Mouse (Mus musculus): ENCODE measurements around the gene R3hdm4. TPM values are rescaled to one million over a fixed set of nuclear protein-coding genes. Genes with fewer than 3 reads are reported as not detected.

R3hdm4 gene
- polyA plus RNA-seq, 1 experiment = 87.2 TPM

DNA sequence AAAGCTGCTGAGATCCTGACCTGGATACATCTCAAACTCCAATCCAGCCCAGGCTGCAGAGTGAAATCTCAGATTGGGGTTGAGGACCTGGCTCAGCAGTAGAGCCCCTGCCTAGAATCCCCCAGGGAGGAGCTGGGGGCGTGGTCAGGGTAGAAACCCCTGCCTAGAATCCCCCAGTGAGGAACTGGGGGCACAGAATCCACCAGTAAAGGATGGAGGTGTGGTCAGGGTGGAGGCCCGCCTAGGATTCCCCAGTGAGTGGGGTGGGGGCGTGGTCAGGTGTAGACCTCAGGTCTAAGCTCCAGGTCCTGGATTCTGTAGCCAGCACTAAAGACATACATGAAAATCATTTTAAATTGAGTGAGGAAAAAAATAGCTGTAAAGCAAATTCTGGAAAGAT lies 48.1 kb downstream of the R3hdm4 start:
- no peak for TF ChIP-seq CTCF (IDR thresholded peaks at IDR 0.05; ENCODE audit: low read depth, low read length)
- TF ChIP-seq POLR2A (IDR thresholded peaks at IDR 0.05; ENCODE audit: borderline replicate concordance, low read depth, low read length) = no peak
- no peak overlapping the region for H3K27ac ChIP-seq (ENCODE audit: insufficient read depth, low read depth, low read length)
- peaks cover 11% of the 10 kb centered on the region for H3K4me1 ChIP-seq (ENCODE audit: control insufficient read depth, insufficient read depth, low read length)
- no peak overlapping the region for H3K4me3 ChIP-seq (ENCODE audit: insufficient read depth, low read length)

DNA sequence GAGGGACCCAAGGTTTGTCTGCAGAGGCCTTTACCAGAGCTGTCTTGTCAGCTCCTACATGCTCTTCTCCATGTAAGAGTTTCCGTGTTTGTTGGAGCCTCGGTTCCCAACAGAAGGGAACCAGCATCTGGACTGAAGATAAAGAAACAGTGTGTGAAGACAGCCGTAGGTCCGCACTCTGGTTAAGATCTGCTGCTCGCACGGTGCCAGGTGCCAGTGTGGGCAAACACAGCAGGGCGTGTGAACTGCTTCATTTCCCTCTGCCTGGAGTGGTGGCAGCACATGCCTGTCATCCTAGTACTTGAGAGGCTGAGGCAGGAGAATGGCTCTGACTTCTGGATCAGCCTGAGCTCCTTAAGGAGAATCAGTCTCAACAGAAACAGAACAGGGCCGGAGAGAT lies 49.2 kb downstream of the R3hdm4 start:
- no peak overlapping the region for H3K27ac ChIP-seq (ENCODE audit: insufficient read depth, low read depth, low read length)
- no peak for TF ChIP-seq CTCF (IDR thresholded peaks at IDR 0.05; ENCODE audit: low read depth, low read length)
- TF ChIP-seq POLR2A (IDR thresholded peaks at IDR 0.05; ENCODE audit: borderline replicate concordance, low read depth, low read length) = no peak
- H3K4me3 ChIP-seq (ENCODE audit: insufficient read depth, low read length) = no peak overlapping the region
- H3K4me1 ChIP-seq (ENCODE audit: control insufficient read depth, insufficient read depth, low read length) = peaks cover 5% of the 10 kb centered on the region

DNA sequence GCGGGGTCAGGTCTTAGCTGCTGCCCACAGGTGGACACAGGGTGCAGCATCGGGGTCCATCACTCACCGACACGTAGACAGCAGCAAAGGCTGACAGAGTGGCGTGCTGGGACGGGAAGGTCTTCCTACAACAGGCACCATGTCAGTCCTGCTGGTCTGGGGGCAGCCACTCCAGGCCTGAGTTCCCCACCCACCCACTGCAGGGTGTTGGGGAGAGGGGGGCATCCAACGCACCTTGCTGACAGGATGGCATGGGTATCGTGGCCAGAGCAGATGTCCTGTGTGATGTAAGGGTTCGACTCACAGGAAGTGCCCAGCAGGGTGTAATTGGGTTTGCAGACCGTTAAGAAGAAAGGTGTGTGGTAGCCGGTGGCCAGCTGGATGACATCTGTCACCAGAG lies 54.4 kb downstream of the R3hdm4 start:
- Histone ChIP-seq H3K4me3 (ENCODE audit: insufficient read depth, low read length) (no peak overlapping the region), H3K27ac (ENCODE audit: insufficient read depth, low read depth, low read length) (no peak overlapping the region), H3K4me1 (ENCODE audit: control insufficient read depth, insufficient read depth, low read length) (no peaks in the 10 kb centered on the region)
- TF ChIP-seq POLR2A (IDR thresholded peaks at IDR 0.05; ENCODE audit: borderline replicate concordance, low read depth, low read length) (no peak), CTCF (IDR thresholded peaks at IDR 0.05; ENCODE audit: low read depth, low read length) (no peak)

DNA sequence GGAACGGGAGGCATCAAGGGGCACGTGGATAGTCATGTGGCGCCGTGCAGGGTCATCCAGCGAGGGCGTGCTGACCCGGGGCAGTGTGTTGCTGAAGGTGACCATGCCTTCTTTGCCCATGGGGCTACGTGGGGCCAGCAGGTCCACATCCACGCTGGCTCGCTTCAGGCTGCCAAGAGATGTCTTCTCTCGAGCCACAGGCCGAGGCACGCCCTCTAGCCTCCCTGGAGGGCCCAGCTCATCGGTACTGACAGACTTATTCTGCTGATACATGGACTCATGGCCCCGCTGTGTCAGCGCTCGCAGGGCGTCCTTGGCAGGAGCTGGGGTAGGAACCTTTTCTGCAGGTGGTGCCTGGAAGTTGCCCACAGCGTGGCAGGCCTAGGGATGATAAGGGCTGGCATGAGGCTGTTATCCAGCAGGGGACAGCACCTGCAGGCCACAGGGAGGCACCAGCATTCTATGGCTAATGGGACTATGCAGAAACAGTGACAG lies 55.2 kb downstream of the R3hdm4 start:
- no peak overlapping the region for H3K27ac ChIP-seq (ENCODE audit: insufficient read depth, low read depth, low read length)
- no peaks in the 10 kb centered on the region for H3K4me1 ChIP-seq (ENCODE audit: control insufficient read depth, insufficient read depth, low read length)
- H3K4me3 ChIP-seq (ENCODE audit: insufficient read depth, low read length) = no peak overlapping the region
- TF ChIP-seq POLR2A (IDR thresholded peaks at IDR 0.05; ENCODE audit: borderline replicate concordance, low read depth, low read length) (no peak), CTCF (IDR thresholded peaks at IDR 0.05; ENCODE audit: low read depth, low read length) (peak; percentile 28; the same call in 1 of the 2 replicates)

DNA sequence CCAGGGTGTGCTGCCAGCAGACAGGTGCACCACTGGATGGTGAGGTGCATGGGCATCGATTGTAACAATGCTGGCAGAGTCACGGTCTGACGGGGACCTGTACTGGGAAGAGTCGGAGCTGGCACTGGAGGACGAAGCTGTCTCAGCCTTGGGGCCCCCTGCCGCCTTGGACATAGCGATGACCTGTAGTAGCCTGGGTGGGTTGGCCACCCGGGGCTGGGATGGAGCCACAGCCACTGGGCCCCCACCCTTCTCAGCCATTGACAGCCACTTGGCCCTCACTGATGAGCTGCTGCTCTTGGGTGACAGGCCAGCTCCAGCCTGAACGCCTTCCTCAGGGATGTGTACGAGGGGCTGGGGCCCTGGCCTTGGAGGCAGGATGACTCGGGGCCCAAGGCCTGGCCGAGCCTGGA lies 55.8 kb downstream of the R3hdm4 start:
- H3K27ac ChIP-seq (ENCODE audit: insufficient read depth, low read depth, low read length) = no peak overlapping the region
- no peaks in the 10 kb centered on the region for H3K4me1 ChIP-seq (ENCODE audit: control insufficient read depth, insufficient read depth, low read length)
- no peak for TF ChIP-seq CTCF (IDR thresholded peaks at IDR 0.05; ENCODE audit: low read depth, low read length)
- no peak for TF ChIP-seq POLR2A (IDR thresholded peaks at IDR 0.05; ENCODE audit: borderline replicate concordance, low read depth, low read length)
- no peak overlapping the region for H3K4me3 ChIP-seq (ENCODE audit: insufficient read depth, low read length)

DNA sequence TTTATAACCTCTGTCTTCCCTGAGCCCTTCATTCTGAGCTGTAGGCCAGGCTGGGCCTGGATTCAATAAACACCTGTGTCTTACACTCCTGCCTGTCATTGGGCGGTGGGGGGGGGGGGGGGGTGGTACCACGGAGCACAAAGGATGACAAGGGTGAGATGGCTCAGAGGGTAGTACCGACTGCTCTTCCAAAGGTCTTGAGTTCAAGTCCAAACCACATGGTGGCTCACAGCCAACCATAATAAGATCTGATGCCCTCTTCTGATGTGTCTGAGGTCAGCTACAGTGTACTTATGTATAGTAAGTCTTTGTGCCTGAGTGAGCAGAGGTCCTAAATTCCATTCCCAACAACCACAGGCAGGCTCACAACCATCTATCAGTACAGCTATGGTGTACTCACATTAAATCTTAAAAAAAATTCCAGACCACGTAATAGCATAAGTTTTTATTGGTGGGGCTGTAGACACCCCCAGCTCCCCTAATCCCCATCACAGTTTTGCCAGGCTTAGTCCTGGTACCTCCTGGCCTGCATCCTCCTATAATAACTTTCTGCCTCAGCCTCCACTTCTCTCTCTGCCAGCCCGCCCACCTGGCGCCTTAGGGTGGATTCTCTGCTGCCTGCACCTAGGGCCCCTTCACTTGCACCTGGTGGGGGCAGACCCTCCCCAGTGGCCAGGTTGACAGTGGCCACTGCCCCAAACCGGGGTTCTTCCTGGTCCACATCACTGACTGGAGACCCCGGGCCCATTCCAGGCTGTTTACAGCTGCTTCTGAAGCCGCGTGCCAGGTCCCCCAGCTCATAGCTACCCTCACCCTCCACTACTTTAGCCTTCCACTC lies 56.4 kb downstream of the R3hdm4 start:
- Histone ChIP-seq H3K4me1 (ENCODE audit: control insufficient read depth, insufficient read depth, low read length) (no peaks in the 10 kb centered on the region), H3K4me3 (ENCODE audit: insufficient read depth, low read length) (no peak overlapping the region), H3K27ac (ENCODE audit: insufficient read depth, low read depth, low read length) (no peak overlapping the region)
- no peak for TF ChIP-seq CTCF (IDR thresholded peaks at IDR 0.05; ENCODE audit: low read depth, low read length)
- no peak for TF ChIP-seq POLR2A (IDR thresholded peaks at IDR 0.05; ENCODE audit: borderline replicate concordance, low read depth, low read length)

DNA sequence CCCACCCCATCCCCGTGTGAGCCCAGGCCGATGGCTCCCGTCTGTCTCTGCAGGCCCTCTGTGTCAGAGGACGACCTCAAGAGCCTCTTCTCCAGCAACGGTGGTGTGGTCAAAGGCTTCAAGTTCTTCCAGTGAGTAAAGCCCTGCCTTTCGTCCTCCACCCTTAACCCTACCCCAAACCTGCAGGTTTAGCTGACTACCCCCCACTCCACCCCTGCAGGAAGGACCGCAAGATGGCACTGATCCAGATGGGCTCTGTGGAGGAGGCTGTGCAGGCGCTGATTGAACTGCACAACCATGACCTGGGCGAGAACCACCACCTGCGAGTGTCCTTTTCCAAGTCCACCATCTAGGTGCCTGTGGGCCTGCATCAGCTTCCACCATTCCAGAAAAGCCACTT lies 58.1 kb downstream of the R3hdm4 start:
- peaks cover 7% of the 10 kb centered on the region for H3K4me1 ChIP-seq (ENCODE audit: control insufficient read depth, insufficient read depth, low read length)
- no peak for TF ChIP-seq POLR2A (IDR thresholded peaks at IDR 0.05; ENCODE audit: borderline replicate concordance, low read depth, low read length)
- TF ChIP-seq CTCF (IDR thresholded peaks at IDR 0.05; ENCODE audit: low read depth, low read length) = no peak

DNA sequence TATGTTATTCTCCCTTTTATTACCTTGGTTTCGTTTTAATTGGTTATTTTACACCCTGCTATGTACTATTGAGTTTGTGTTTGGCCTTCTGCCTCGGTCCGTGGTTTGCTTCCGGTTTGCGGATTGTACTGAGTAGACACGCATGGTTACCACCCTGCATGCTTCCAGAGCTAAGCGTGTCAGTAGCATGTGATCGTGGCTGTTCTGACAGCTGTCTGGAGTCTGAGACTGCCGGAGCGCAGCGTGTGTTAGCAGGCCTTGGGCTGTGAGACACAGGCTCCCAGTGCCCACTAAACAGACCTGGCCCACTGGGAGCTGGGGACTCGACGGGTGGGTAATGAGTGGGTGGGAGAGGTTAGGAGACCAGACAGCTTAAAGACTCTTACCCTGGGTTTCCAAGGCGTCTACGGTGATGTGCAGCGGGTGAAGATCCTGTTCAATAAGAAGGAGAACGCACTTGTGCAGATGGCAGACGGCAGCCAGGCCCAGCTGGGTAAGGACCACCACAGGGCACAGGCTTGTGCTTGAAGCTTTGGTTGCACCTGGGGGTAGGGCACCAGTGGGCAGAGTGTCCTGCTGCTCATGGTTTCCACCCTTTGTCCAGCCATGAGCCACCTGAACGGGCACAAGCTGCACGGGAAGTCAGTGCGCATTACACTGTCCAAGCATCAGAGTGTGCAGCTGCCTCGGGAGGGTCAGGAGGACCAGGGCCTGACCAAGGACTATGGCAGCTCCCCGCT lies 58.8 kb downstream of the R3hdm4 start:
- no peak overlapping the region for H3K27ac ChIP-seq (ENCODE audit: insufficient read depth, low read depth, low read length)
- H3K4me1 ChIP-seq (ENCODE audit: control insufficient read depth, insufficient read depth, low read length) = peaks cover 9% of the 10 kb centered on the region
- no peak overlapping the region for H3K4me3 ChIP-seq (ENCODE audit: insufficient read depth, low read length)
- TF ChIP-seq CTCF (IDR thresholded peaks at IDR 0.05; ENCODE audit: low read depth, low read length) = no peak
- TF ChIP-seq POLR2A (IDR thresholded peaks at IDR 0.05; ENCODE audit: borderline replicate concordance, low read depth, low read length) = no peak

More for the DNA sequence above, 58.1 kb downstream of the R3hdm4 start:
- no peak overlapping the region for H3K4me3 ChIP-seq (ENCODE audit: insufficient read depth, low read length)
- no peak overlapping the region for H3K27ac ChIP-seq (ENCODE audit: insufficient read depth, low read depth, low read length)

DNA sequence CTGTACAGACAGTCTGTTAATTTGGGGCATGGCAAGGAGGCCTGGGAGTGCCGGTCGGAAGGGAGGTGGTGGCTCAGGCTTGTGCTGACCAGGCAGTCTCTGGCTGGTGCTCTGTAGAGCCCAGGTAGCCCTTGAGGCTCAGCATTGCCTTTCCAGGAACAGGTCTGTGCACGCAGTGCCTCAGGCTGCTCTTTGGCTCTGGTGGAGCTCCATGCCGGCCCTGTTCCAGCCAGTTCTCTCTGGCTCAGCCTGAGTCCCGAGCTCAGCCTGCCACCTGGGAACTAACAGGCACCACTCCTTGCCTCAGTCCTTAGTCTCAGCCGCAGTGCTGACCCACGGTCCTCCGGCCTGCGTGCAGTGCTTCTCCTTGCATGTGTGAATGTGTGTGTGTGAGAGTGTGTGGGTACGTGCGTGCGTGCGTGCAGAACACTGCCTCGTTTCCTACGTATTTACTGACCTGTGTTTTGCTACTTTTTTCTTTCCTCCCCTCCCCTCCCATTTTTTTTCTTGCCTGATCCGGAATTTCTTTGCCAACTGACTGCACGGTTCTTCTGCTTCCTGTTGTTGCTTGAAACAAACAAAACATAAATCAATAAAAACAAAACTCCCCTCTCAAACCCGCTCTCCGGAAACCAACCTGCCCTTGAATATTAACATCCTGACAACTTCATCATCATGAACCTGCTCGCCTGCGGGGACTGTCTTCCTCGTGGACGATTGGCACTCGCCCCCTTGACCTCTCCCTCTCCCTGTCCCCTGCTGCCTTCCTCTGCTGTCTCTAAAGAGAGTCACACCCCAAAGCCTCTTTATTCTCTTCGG lies 59.6 kb downstream of the R3hdm4 start:
- no peak for TF ChIP-seq CTCF (IDR thresholded peaks at IDR 0.05; ENCODE audit: low read depth, low read length)
- no peak for TF ChIP-seq POLR2A (IDR thresholded peaks at IDR 0.05; ENCODE audit: borderline replicate concordance, low read depth, low read length)
- H3K27ac ChIP-seq (ENCODE audit: insufficient read depth, low read depth, low read length) = no peak overlapping the region
- H3K4me3 ChIP-seq (ENCODE audit: insufficient read depth, low read length) = no peak overlapping the region
- H3K4me1 ChIP-seq (ENCODE audit: control insufficient read depth, insufficient read depth, low read length) = peaks cover 9% of the 10 kb centered on the region

All from bone marrow macrophage, adult 2 months (primary cell).